Mouse (Mus musculus) mouse embryonic stem cell (cell line): ENCODE data around the gene Commd7.
"Not testable (repeated sequence)": the region's sequence is repeated elsewhere in the genome, so short reads cannot be mapped to it uniquely, and the experiment has no call there.

Experiments used
- in situ Hi-C, 2 experiments: fragments of 300-500 bp; cut with MboI; formaldehyde crosslinking; loops; 1 replicate in 1 of 2; 3 replicates in 1 of 2; pipeline ENCODE4 v1.14.3; 2019 to 2020; ENCODE audit warnings: low sequenced_read_pairs in 2 of 2, low pct_unique_long_range_greater_than_20kb in 1 of 2, mixed read lengths in 1 of 2; ENCODE audit not compliant: unreplicated experiment in 1 of 2

Gene Commd7

GRCm38 (mm10) chr2:153631976-153632870, at the start of gene Commd7:
TSS of gene Commd7 (minus strand) at chr2:153632781.
- in situ Hi-C loops: no loop called here

- in situ Hi-C loops: no loop called here
These were observed 47.4 kb upstream of the Commd7 start for GRCm38 (mm10) chr2:153679959-153680358.

- in situ Hi-C loops: no loop called here
These were observed 45.0 kb upstream of the Commd7 start for GRCm38 (mm10) chr2:153677550-153677949.

- in situ Hi-C loops: no loop called here
These were observed 44.4 kb upstream of the Commd7 start for GRCm38 (mm10) chr2:153676944-153677343.

- in situ Hi-C loops: not testable (repeated sequence)
These were observed 42.8 kb upstream of the Commd7 start for GRCm38 (mm10) chr2:153675364-153675763.

- in situ Hi-C loops: no loop called here
These were observed 40.0 kb upstream of the Commd7 start for GRCm38 (mm10) chr2:153672619-153673018.

- in situ Hi-C loops: no loop called here
These were observed 37.5 kb upstream of the Commd7 start for GRCm38 (mm10) chr2:153670111-153670510.

GRCm38 (mm10) chr2:153668754-153669376, 36.3 kb upstream of the Commd7 start:
- in situ Hi-C loops: no loop called here

- in situ Hi-C loops: no loop called here
These were observed 32.8 kb upstream of the Commd7 start for GRCm38 (mm10) chr2:153665401-153665800.

GRCm38 (mm10) chr2:153660616-153661015, 28.0 kb upstream of the Commd7 start:
- in situ Hi-C loops: no loop called here

- in situ Hi-C loops: not testable (repeated sequence)
These were observed 25.1 kb upstream of the Commd7 start for GRCm38 (mm10) chr2:153657659-153658058.

- in situ Hi-C loops: no loop called here
These were observed 19.1 kb upstream of the Commd7 start for GRCm38 (mm10) chr2:153651681-153652080.

GRCm38 (mm10) chr2:153650014-153650687, 17.6 kb upstream of the Commd7 start:
- in situ Hi-C loops: no loop called here

GRCm38 (mm10) chr2:153649298-153650013, 16.9 kb upstream of the Commd7 start, which contains the start of gene Dnmt3b:
TSS of gene Dnmt3b (plus strand) at chr2:153649450.
- in situ Hi-C loops: loop anchor here in 1 of 2 experiments (5.0 kb wide), 1 partner anchor 37 kb away; no protein-coding TSS in a partner anchor

GRCm38 (mm10) chr2:153648773-153649297, 16.3 kb upstream of the Commd7 start:
- in situ Hi-C loops: loop anchor here in 1 of 2 experiments (5.0 kb wide), 1 partner anchor 37 kb away; no protein-coding TSS in a partner anchor

- in situ Hi-C loops: no loop called here
These were observed 10.4 kb upstream of the Commd7 start for GRCm38 (mm10) chr2:153642999-153643398.

- in situ Hi-C loops: no loop called here
These were observed 9.9 kb upstream of the Commd7 start for GRCm38 (mm10) chr2:153642496-153642895.

- in situ Hi-C loops: no loop called here
These were observed 6.5 kb upstream of the Commd7 start for GRCm38 (mm10) chr2:153638977-153639680.
